28 mouse cellular contexts compared by ENCODE assay signal in the genomic region with DNA sequence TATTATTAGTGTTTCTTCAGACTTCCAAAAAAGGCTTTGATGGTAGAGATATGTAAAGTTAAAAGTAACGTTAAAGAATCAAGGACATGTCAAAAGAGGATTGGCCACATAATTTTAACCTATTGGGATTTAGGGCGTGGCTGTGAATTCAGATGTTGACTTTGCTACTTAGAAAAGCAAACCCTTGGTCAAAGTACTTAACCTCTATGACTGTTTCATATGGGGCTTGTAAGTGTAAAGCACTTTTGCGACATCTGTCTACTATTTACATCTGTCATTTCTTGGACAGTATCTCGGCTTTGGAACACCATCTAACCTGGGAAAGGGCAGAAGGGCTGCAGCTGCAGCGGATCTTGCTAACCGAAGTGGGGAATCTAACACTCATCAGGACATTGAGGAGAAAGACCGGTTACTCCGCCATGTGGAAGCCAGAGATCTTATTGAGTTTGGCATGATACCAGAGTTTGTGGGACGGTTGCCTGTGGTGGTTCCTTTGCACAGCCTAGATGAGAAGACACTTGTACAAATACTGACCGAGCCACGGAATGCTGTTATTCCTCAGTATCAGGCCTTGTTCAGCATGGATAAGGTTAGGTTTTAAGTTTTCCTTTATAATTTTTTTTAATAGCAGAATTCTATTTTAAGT. TPM values are rescaled to one million over a fixed set of nuclear protein-coding genes. Genes with fewer than 3 reads are reported as not detected.
DNase-seq lines count a peak whose midpoint lies in the region; ATAC-seq and TF ChIP-seq lines count a peak whose summit lies in the region.
"Had no signal": no experiment of that assay in that cellular context is flagged by ENCODE, and none has a peak within 500 bp of the region (broad histone marks: within the 10 kb centered on the region; RNA-seq: fewer than 3 reads in every experiment).

No protein-coding gene starts in this region.

- H3K9me3 ChIP-seq in liver, embryonic 11.5 days (ENCODE audit: control insufficient read depth, low read length) = no peaks in the 10 kb centered on the region
- H3K9me3 ChIP-seq: embryonic facial prominence, embryonic 15.5 days; heart, embryonic 10.5 days; heart, embryonic 13.5 days; hindbrain, embryonic 12.5 days; hindbrain, embryonic 15.5 days had no signal

- WGBS in liver, adult 2 months = 32% methylated on average over 11 of the region's 11 CpGs
- WGBS in liver, embryonic 11.5 days = 88% methylated on average over 11 of the region's 11 CpGs

- no peak for TF ChIP-seq POLR2A in liver, adult 2 months (IDR thresholded peaks at IDR 0.05; ENCODE audit: extremely low read depth, insufficient read depth, low read length)

- H3K4me2 ChIP-seq in liver, embryonic 11.5 days = no peak overlapping the region
- H3K4me2 ChIP-seq: embryonic facial prominence, embryonic 15.5 days; heart, embryonic 13.5 days; hindbrain, embryonic 12.5 days; hindbrain, embryonic 15.5 days had no signal

- H3K27ac ChIP-seq in liver, adult 2 months (replicated peaks; ENCODE audit: insufficient read depth, low read depth, low read length) = no peak overlapping the region
- H3K27ac ChIP-seq in liver, embryonic 11.5 days (ENCODE audit: low read depth, low read length) = no peak overlapping the region
- H3K27ac ChIP-seq: embryonic facial prominence, embryonic 15.5 days; gastrocnemius, adult 2 months; heart, adult 2 months; heart, embryonic 10.5 days; heart, embryonic 13.5 days; hindbrain, embryonic 12.5 days; hindbrain, embryonic 15.5 days had no signal

- no peaks in the 10 kb centered on the region for H3K27me3 ChIP-seq in liver, adult 2 months (ENCODE audit: control insufficient read depth, insufficient read depth, low read length)
- no peaks in the 10 kb centered on the region for H3K27me3 ChIP-seq in liver, embryonic 11.5 days (replicated peaks; ENCODE audit: control insufficient read depth, insufficient read depth, low read length)
- H3K27me3 ChIP-seq: embryonic facial prominence, embryonic 15.5 days; heart, embryonic 13.5 days; hindbrain, embryonic 12.5 days; hindbrain, embryonic 15.5 days had no signal

- ATAC-seq in liver, embryonic 11.5 days (replicated peaks; ENCODE audit: low FRiP score) = no peak
- no peak for ATAC-seq in cerebellum, adult (ENCODE audit: insufficient number of reproducible peaks, low FRiP score, low TSS enrichment)
- ATAC-seq: CD4-positive, CD25-positive, alpha-beta regulatory T cell, adult 4 months; forebrain, embryonic 14.5 days; forebrain, postnatal 0 days had no signal

- no peak overlapping the region for H3K4me3 ChIP-seq in liver, adult 2 months (ENCODE audit: insufficient read depth, low read depth, low read length)
- no peak overlapping the region for H3K4me3 ChIP-seq in liver, embryonic 11.5 days (ENCODE audit: low read depth, low read length)
- H3K4me3 ChIP-seq: embryonic facial prominence, embryonic 15.5 days; gastrocnemius, adult 2 months; heart, adult 2 months; heart, embryonic 10.5 days; heart, embryonic 13.5 days; hindbrain, embryonic 12.5 days; hindbrain, embryonic 15.5 days had no signal

- no peak overlapping the region for H3K9ac ChIP-seq in liver, adult 2 months (ENCODE audit: low read depth, low read length)
- no peak overlapping the region for H3K9ac ChIP-seq in liver, embryonic 11.5 days (ENCODE audit: low read depth, low read length)
- H3K9ac ChIP-seq: embryonic facial prominence, embryonic 15.5 days; forebrain, postnatal 0 days; heart, embryonic 13.5 days; hindbrain, embryonic 12.5 days; hindbrain, embryonic 15.5 days had no signal

- peak; percentile 66 for DNase-seq in liver, adult 2 months (ENCODE audit: extremely low read depth, low read depth, low spot score)
- DNase-seq in liver, embryonic 11.5 days (ENCODE audit: low spot score) = no peak
- DNase-seq in lung, adult 18-20 months = peak; percentile 8 to 18
- no peak for DNase-seq in lung, postnatal 14 days
- DNase-seq in lung, postnatal 36 days = peak; percentile 19
- DNase-seq in lung, postnatal 4 days = no peak
- DNase-seq: adrenal gland, adult 2 months; adrenal gland, postnatal 14 days; cerebellum, adult 11-12 months; cerebellum, adult 8-10 months; cerebellum, postnatal 10 days; cerebellum, postnatal 36 days; embryo, embryonic 11 days; forebrain, postnatal 0 days; gastrocnemius, adult 2 months; gastrocnemius, postnatal 14 days; heart, adult 2 months had no signal

- no peak for TF ChIP-seq CTCF in liver, adult 2 months (IDR thresholded peaks at IDR 0.05; ENCODE audit: low read depth, low read length)

- no peaks in the 10 kb centered on the region; the same call in 1 of the 2 replicates for H3K79me2 ChIP-seq in liver, adult 2 months (ENCODE audit: control insufficient read depth, insufficient read depth, low read length)

- H3K4me1 ChIP-seq in liver, adult 2 months (ENCODE audit: control insufficient read depth, insufficient read depth, low read length) = no peaks in the 10 kb centered on the region
- no peaks in the 10 kb centered on the region for H3K4me1 ChIP-seq in liver, embryonic 11.5 days (replicated peaks; ENCODE audit: control insufficient read depth, insufficient read depth, low read length)
- H3K4me1 ChIP-seq: embryonic facial prominence, embryonic 15.5 days; heart, embryonic 10.5 days; heart, embryonic 13.5 days; hindbrain, embryonic 12.5 days; hindbrain, embryonic 15.5 days had no signal

- peaks cover 71% of the 10 kb centered on the region for H3K36me3 ChIP-seq in liver, adult 2 months (ENCODE audit: control insufficient read depth, insufficient read depth, low read length)
- H3K36me3 ChIP-seq in liver, embryonic 11.5 days (ENCODE audit: control insufficient read depth, insufficient read depth, low read length) = peaks cover 23% of the 10 kb centered on the region; the same call in 1 of the 2 replicates

RNA-seq across cellular contexts. Expression of gene Pdcd7, which starts 23.5 kb away (rescaled TPM):
- total RNA-seq in liver, adult 2 months (2014; rRNA removed) = 3.6 and 5.6 TPM in 2 replicates
- polyA plus RNA-seq in liver, adult 2 months (2012; rRNA removed) = 3.5 and 4.5 TPM in 2 replicates
- polyA plus RNA-seq in liver, embryonic 11.5 days (2014; fragmentation: Nextera tagmentation; extraction: Ambion mirVana) = 10.5 and 10.6 TPM in 2 replicates

RNA-seq across cellular contexts. Expression of gene Clpx, which starts 28.3 kb away (rescaled TPM):
- total RNA-seq in liver, adult 2 months (2014; rRNA removed) = 54.0 and 56.1 TPM in 2 replicates
- polyA plus RNA-seq in liver, adult 2 months (2012; rRNA removed) = 39.2 and 62.4 TPM in 2 replicates
- polyA plus RNA-seq in liver, embryonic 11.5 days (2014; fragmentation: Nextera tagmentation; extraction: Ambion mirVana) = 49.3 and 54.5 TPM in 2 replicates

RNA-seq across cellular contexts. Expression of gene Ubap1l, which starts 38.5 kb away (rescaled TPM):
- total RNA-seq in liver, adult 2 months (2014; rRNA removed) = 0.18 TPM in 1 of 2 replicates, not detected in the other
- 0.12 and 0.22 TPM in 2 replicates for polyA plus RNA-seq in liver, adult 2 months (2012; rRNA removed)
- polyA plus RNA-seq in liver, embryonic 11.5 days (2014; fragmentation: Nextera tagmentation; extraction: Ambion mirVana) = 0.19 and 0.30 TPM in 2 replicates
- total RNA-seq: hematopoietic stem cell, adult 5-6 weeks; MEL had no signal
- polyA plus RNA-seq: CD4-positive, CD25-positive, alpha-beta regulatory T cell, adult 4 months; embryonic facial prominence, embryonic 11.5 days; embryonic facial prominence, embryonic 15.5 days; heart, embryonic 13.5 days had no signal

RNA-seq across cellular contexts. Expression of gene Cilp, which starts 57.4 kb away (rescaled TPM):
- total RNA-seq in liver, adult 2 months (2014; rRNA removed) = 0.18 and 0.20 TPM in 2 replicates
- 0.12 and 0.15 TPM in 2 replicates for polyA plus RNA-seq in liver, adult 2 months (2012; rRNA removed)
- 0.07 and 0.12 TPM in 2 replicates for polyA plus RNA-seq in liver, embryonic 11.5 days (2014; fragmentation: Nextera tagmentation; extraction: Ambion mirVana)
- total RNA-seq: hematopoietic stem cell, adult 5-6 weeks; MEL had no signal
- polyA plus RNA-seq: CD4-positive, CD25-positive, alpha-beta regulatory T cell, adult 4 months; heart, embryonic 10.5 days; heart, embryonic 13.5 days had no signal

Comparison
In these comparisons a context has a peak if more than half of its experiments do, and no peak if none do; other contexts are left out.
1. DNase-seq: peak in liver, adult 2 months (single experiment), lung, adult 18-20 months (2 of 2) and lung, postnatal 36 days (single experiment); none in liver, embryonic 11.5 days (single experiment), lung, postnatal 14 days (single experiment) and lung, postnatal 4 days (0 of 2).